Mouse (Mus musculus) erythroid progenitor cell, adult 5-6 weeks (primary cell): ENCODE data around the gene Tmed10. TPM values are rescaled to one million over a fixed set of nuclear protein-coding genes. Genes with fewer than 3 reads are reported as not detected.

Experiments used
- ATAC-seq: replicated peaks from 2 replicates; pipeline ENCODE4 v1.8.0; 2016; ENCODE audit warnings: moderate number of reproducible peaks, mild to moderate bottlenecking, moderate TSS enrichment, inconsistent platforms; ENCODE audit not compliant: poor library complexity, low FRiP score, severe bottlenecking
- total RNA-seq, 2 experiments: library from RNA; stranded (forward) in 1 of 2; stranded (reverse) in 1 of 2; fragments of 150-400 nt in 1 of 2; fragments of 186-747, 209-891 nt in 1 of 2; gene quantifications; 2 replicates each; pipeline versions ENCODE4 v1.2.3 to v1.2.4; 2015 to 2017; ENCODE audit warnings: low replicate concordance in 2 of 2

The Tmed10 gene
- total RNA-seq, 2 experiments from 2014 or later: 71.7 to 85.9 TPM

GRCm38 (mm10) chr12:85339243-85339729 is 35.4 kb downstream of the Tmed10 start, which contains the start of gene Nek9:
Gene Nek9 (minus strand): TSS chr12:85339362.
- ATAC-seq: peak; percentile 94

- ATAC-seq: peak; percentile 56
Measured at GRCm38 (mm10) chr12:85338815-85339214, 35.8 kb downstream of the Tmed10 start.

GRCm38 (mm10) chr12:85337567-85338311 is 36.9 kb downstream of the Tmed10 start:
- no peak for ATAC-seq

- no peak for ATAC-seq
Measured at GRCm38 (mm10) chr12:85330153-85330552, 44.5 kb downstream of the Tmed10 start.

GRCm38 (mm10) chr12:85308651-85309050 is 66.0 kb downstream of the Tmed10 start:
- no peak for ATAC-seq

GRCm38 (mm10) chr12:85305247-85305892 is 69.3 kb downstream of the Tmed10 start:
- peak; percentile 91 for ATAC-seq

GRCm38 (mm10) chr12:85304725-85305124 is 69.9 kb downstream of the Tmed10 start:
- ATAC-seq: no peak

GRCm38 (mm10) chr12:85303256-85303655 is 71.4 kb downstream of the Tmed10 start:
- ATAC-seq: no peak

- ATAC-seq: no peak
Measured at GRCm38 (mm10) chr12:85298835-85299180, 75.8 kb downstream of the Tmed10 start.

- no peak for ATAC-seq
Measured at GRCm38 (mm10) chr12:85298127-85298834, 76.4 kb downstream of the Tmed10 start.

- ATAC-seq: no peak
Measured at GRCm38 (mm10) chr12:85297345-85297997, 77.2 kb downstream of the Tmed10 start.

GRCm38 (mm10) chr12:85296915-85297314 is 77.7 kb downstream of the Tmed10 start:
- no peak for ATAC-seq

GRCm38 (mm10) chr12:85295506-85295905 is 79.1 kb downstream of the Tmed10 start:
- ATAC-seq: no peak

- ATAC-seq: no peak
Measured at GRCm38 (mm10) chr12:85292906-85293305, 81.7 kb downstream of the Tmed10 start.

GRCm38 (mm10) chr12:85292288-85292687 is 82.4 kb downstream of the Tmed10 start:
- no peak for ATAC-seq

- ATAC-seq: no peak
Measured at GRCm38 (mm10) chr12:85291541-85291940, 83.1 kb downstream of the Tmed10 start.

GRCm38 (mm10) chr12:85290633-85291032 is 84.0 kb downstream of the Tmed10 start:
- ATAC-seq: no peak
